Mouse (Mus musculus): Measurements from ENCODE around the gene Steap1. TPM values are rescaled to one million over a fixed set of nuclear protein-coding genes. Genes with fewer than 3 reads are reported as not detected.
A peak's percentile ranks its signal among the peaks of the same experiment; 100 is the strongest.

Gene Steap1
- polyA plus RNA-seq, 1 experiment from 2014 or later = 3.1 TPM

GRCm38 (mm10) chr5:5722217-5722616 lies 26.9 kb downstream of the Steap1 start:
- Histone ChIP-seq H3K4me3 (ENCODE audit: low read depth, low read length) (no peak overlapping the region), H3K4me1 (ENCODE audit: control insufficient read depth, low read depth, low read length) (no peaks in the 10 kb centered on the region), H3K27ac (ENCODE audit: low read length) (no peak overlapping the region), H3K27me3 (ENCODE audit: control insufficient read depth, insufficient read depth, low read depth, low read length) (no peaks in the 10 kb centered on the region), H3K9me3 (replicated peaks; ENCODE audit: control insufficient read depth, low read length) (no peaks in the 10 kb centered on the region), H3K9ac (ENCODE audit: low read depth, low read length) (no peak overlapping the region), H3K36me3 (ENCODE audit: control insufficient read depth, insufficient read depth) (no peaks in the 10 kb centered on the region), H3K4me2 (ENCODE audit: low read depth, low read length) (no peak overlapping the region)
- 68% methylated on average over 7 of the region's 7 CpGs for WGBS (ENCODE audit: insufficient replicate concordance)
- no peak for ATAC-seq (ENCODE audit: low read depth)

- no peak for ATAC-seq (ENCODE audit: low read depth)
- H3K27me3 ChIP-seq (ENCODE audit: control insufficient read depth, insufficient read depth, low read depth, low read length) = no peaks in the 10 kb centered on the region
- no peak overlapping the region for H3K4me2 ChIP-seq (ENCODE audit: low read depth, low read length)
- H3K4me1 ChIP-seq (ENCODE audit: control insufficient read depth, low read depth, low read length) = no peaks in the 10 kb centered on the region
- no peak overlapping the region for H3K4me3 ChIP-seq (ENCODE audit: low read depth, low read length)
- 55% methylated on average over 4 of the region's 4 CpGs for WGBS (ENCODE audit: insufficient replicate concordance)
- no peaks in the 10 kb centered on the region for H3K9me3 ChIP-seq (replicated peaks; ENCODE audit: control insufficient read depth, low read length)
- no peak overlapping the region for H3K27ac ChIP-seq (ENCODE audit: low read length)
- H3K36me3 ChIP-seq (ENCODE audit: control insufficient read depth, insufficient read depth) = no peaks in the 10 kb centered on the region
- no peak overlapping the region for H3K9ac ChIP-seq (ENCODE audit: low read depth, low read length)
These were observed 38.1 kb downstream of the Steap1 start for GRCm38 (mm10) chr5:5711032-5711431.

- no peak for ATAC-seq (ENCODE audit: low read depth)
- no peak overlapping the region for H3K4me3 ChIP-seq (ENCODE audit: low read depth, low read length)
- no peaks in the 10 kb centered on the region for H3K36me3 ChIP-seq (ENCODE audit: control insufficient read depth, insufficient read depth)
- WGBS (ENCODE audit: insufficient replicate concordance) = 61% methylated on average over 13 of the region's 13 CpGs
- no peaks in the 10 kb centered on the region for H3K4me1 ChIP-seq (ENCODE audit: control insufficient read depth, low read depth, low read length)
- no peaks in the 10 kb centered on the region for H3K9me3 ChIP-seq (replicated peaks; ENCODE audit: control insufficient read depth, low read length)
- H3K9ac ChIP-seq (ENCODE audit: low read depth, low read length) = no peak overlapping the region
- no peaks in the 10 kb centered on the region for H3K27me3 ChIP-seq (ENCODE audit: control insufficient read depth, insufficient read depth, low read depth, low read length)
- H3K27ac ChIP-seq (ENCODE audit: low read length) = no peak overlapping the region
- H3K4me2 ChIP-seq (ENCODE audit: low read depth, low read length) = no peak overlapping the region
These were observed 41.5 kb downstream of the Steap1 start for GRCm38 (mm10) chr5:5707341-5708278.

- 23% methylated on average over 2 of the region's 2 CpGs for WGBS (ENCODE audit: insufficient replicate concordance)
- Histone ChIP-seq H3K27ac (ENCODE audit: low read length) (no peak overlapping the region), H3K36me3 (ENCODE audit: control insufficient read depth, insufficient read depth) (no peaks in the 10 kb centered on the region), H3K27me3 (ENCODE audit: control insufficient read depth, insufficient read depth, low read depth, low read length) (no peaks in the 10 kb centered on the region), H3K4me1 (ENCODE audit: control insufficient read depth, low read depth, low read length) (no peaks in the 10 kb centered on the region), H3K9ac (ENCODE audit: low read depth, low read length) (no peak overlapping the region), H3K9me3 (replicated peaks; ENCODE audit: control insufficient read depth, low read length) (no peaks in the 10 kb centered on the region), H3K4me2 (ENCODE audit: low read depth, low read length) (no peak overlapping the region), H3K4me3 (ENCODE audit: low read depth, low read length) (no peak overlapping the region)
- no peak for ATAC-seq (ENCODE audit: low read depth)
These were observed 44.1 kb downstream of the Steap1 start for GRCm38 (mm10) chr5:5705019-5705418.

GRCm38 (mm10) chr5:5700386-5700785 lies 48.7 kb downstream of the Steap1 start:
- Histone ChIP-seq H3K4me2 (ENCODE audit: low read depth, low read length) (no peak overlapping the region), H3K9ac (ENCODE audit: low read depth, low read length) (no peak overlapping the region), H3K27ac (ENCODE audit: low read length) (no peak overlapping the region), H3K4me3 (ENCODE audit: low read depth, low read length) (no peak overlapping the region), H3K4me1 (ENCODE audit: control insufficient read depth, low read depth, low read length) (no peaks in the 10 kb centered on the region), H3K36me3 (ENCODE audit: control insufficient read depth, insufficient read depth) (no peaks in the 10 kb centered on the region), H3K9me3 (replicated peaks; ENCODE audit: control insufficient read depth, low read length) (no peaks in the 10 kb centered on the region), H3K27me3 (ENCODE audit: control insufficient read depth, insufficient read depth, low read depth, low read length) (no peaks in the 10 kb centered on the region)
- ATAC-seq (ENCODE audit: low read depth) = no peak
- WGBS (ENCODE audit: insufficient replicate concordance) = 48% methylated on average over 2 of the region's 2 CpGs

GRCm38 (mm10) chr5:5698830-5699229 lies 50.3 kb downstream of the Steap1 start:
- Histone ChIP-seq H3K4me3 (ENCODE audit: low read depth, low read length) (no peak overlapping the region), H3K9me3 (replicated peaks; ENCODE audit: control insufficient read depth, low read length) (no peaks in the 10 kb centered on the region), H3K9ac (ENCODE audit: low read depth, low read length) (no peak overlapping the region), H3K36me3 (ENCODE audit: control insufficient read depth, insufficient read depth) (no peaks in the 10 kb centered on the region), H3K27me3 (ENCODE audit: control insufficient read depth, insufficient read depth, low read depth, low read length) (peaks cover 6% of the 10 kb centered on the region), H3K27ac (ENCODE audit: low read length) (no peak overlapping the region), H3K4me1 (ENCODE audit: control insufficient read depth, low read depth, low read length) (no peaks in the 10 kb centered on the region), H3K4me2 (ENCODE audit: low read depth, low read length) (no peak overlapping the region)
- WGBS (ENCODE audit: insufficient replicate concordance) = 31% methylated on average over 3 of the region's 3 CpGs
- no peak for ATAC-seq (ENCODE audit: low read depth)

- H3K4me2 ChIP-seq (ENCODE audit: low read depth, low read length) = no peak overlapping the region
- H3K36me3 ChIP-seq (ENCODE audit: control insufficient read depth, insufficient read depth) = no peaks in the 10 kb centered on the region
- ATAC-seq (ENCODE audit: low read depth) = no peak
- peaks cover 13% of the 10 kb centered on the region for H3K27me3 ChIP-seq (ENCODE audit: control insufficient read depth, insufficient read depth, low read depth, low read length)
- no peaks in the 10 kb centered on the region for H3K9me3 ChIP-seq (replicated peaks; ENCODE audit: control insufficient read depth, low read length)
- WGBS (ENCODE audit: insufficient replicate concordance) = 74% methylated on average over 5 of the region's 5 CpGs
- no peak overlapping the region for H3K9ac ChIP-seq (ENCODE audit: low read depth, low read length)
- H3K4me3 ChIP-seq (ENCODE audit: low read depth, low read length) = no peak overlapping the region
- H3K27ac ChIP-seq (ENCODE audit: low read length) = no peak overlapping the region
- no peaks in the 10 kb centered on the region for H3K4me1 ChIP-seq (ENCODE audit: control insufficient read depth, low read depth, low read length)
These were observed 53.7 kb downstream of the Steap1 start for GRCm38 (mm10) chr5:5695401-5695942.

GRCm38 (mm10) chr5:5693956-5694653 lies 55.0 kb downstream of the Steap1 start, which contains the start of gene Steap2:
Steap2 (minus strand) TSS chr5:5694578.
- WGBS (ENCODE audit: insufficient replicate concordance) = 2% methylated on average over 54 of the region's 66 CpGs
- H3K36me3 ChIP-seq (ENCODE audit: control insufficient read depth, insufficient read depth) = no peaks in the 10 kb centered on the region
- ATAC-seq (ENCODE audit: low read depth) = peak; percentile 85

More at GRCm38 (mm10) chr5:5693956-5694653, 55.0 kb downstream of the Steap1 start, which contains the start of gene Steap2:
- Histone ChIP-seq H3K9me3 (replicated peaks; ENCODE audit: control insufficient read depth, low read length) (no peaks in the 10 kb centered on the region), H3K27ac (ENCODE audit: low read length) (peak within 1 kb of the TSS; percentile 77), H3K27me3 (ENCODE audit: control insufficient read depth, insufficient read depth, low read depth, low read length) (peaks cover 13% of the 10 kb centered on the region), H3K4me3 (ENCODE audit: low read depth, low read length) (peak within 1 kb of the TSS; percentile 62), H3K4me2 (ENCODE audit: low read depth, low read length) (peak within 1 kb of the TSS; percentile 46), H3K9ac (ENCODE audit: low read depth, low read length) (peak within 1 kb of the TSS; percentile 57), H3K4me1 (ENCODE audit: control insufficient read depth, low read depth, low read length) (no peaks in the 10 kb centered on the region)
